Mouse (Mus musculus) liver, adult 2 months (tissue): ENCODE data around the gene Slco1a4.
A peak's percentile ranks its signal among the peaks of the same experiment; 100 is the strongest.

ENCODE experiments used
- CTCF ChIP-seq: fragments of 200-500 bp; IDR thresholded peaks from 2 replicates; pipeline ENCODE4 v1.5.1; 2011; ENCODE audit warnings: low read depth, low read length, control low read depth
- POLR2A ChIP-seq: fragments of 200-500 bp; IDR thresholded peaks from 2 replicates; pipeline ENCODE4 v1.6.1; 2011; ENCODE audit warnings: low read length, control low read depth; ENCODE audit not compliant: insufficient read depth; ENCODE audit errors: extremely low read depth

GRCm38 (mm10) chr6:141888248-141888647, 32.2 kb upstream of the Slco1a4 start:
- peak; percentile 20; the same call in 1 of the 2 replicates for TF ChIP-seq CTCF
- TF ChIP-seq POLR2A = no peak
